Mouse (Mus musculus) naive thymus-derived CD4-positive, alpha-beta T cell, adult 2 months (primary cell): ENCODE measurements around the gene Pdlim1.
"Not testable (repeated sequence)": the region's sequence is repeated elsewhere in the genome, so short reads cannot be mapped to it uniquely, and the experiment has no call there.

ENCODE experiments used
- DNase-seq: peaks from one replicate; pipeline ENCODE4 v3.0.0-alpha.2; 2011; ENCODE audit warnings: low read depth

The Pdlim1 gene

GRCm38 (mm10) chr19:40240838-40241689 lies 30.6 kb downstream of the Pdlim1 start:
- no peak for DNase-seq

- no peak for DNase-seq
These were observed 31.3 kb downstream of the Pdlim1 start for GRCm38 (mm10) chr19:40240360-40240759.

GRCm38 (mm10) chr19:40238175-40238850 lies 33.3 kb downstream of the Pdlim1 start:
- no peak for DNase-seq

- DNase-seq = no peak
These were observed 39.1 kb downstream of the Pdlim1 start for GRCm38 (mm10) chr19:40232560-40232959.

GRCm38 (mm10) chr19:40231825-40232541 lies 39.7 kb downstream of the Pdlim1 start:
- peak; percentile 55 for DNase-seq

- no peak for DNase-seq
These were observed 40.4 kb downstream of the Pdlim1 start for GRCm38 (mm10) chr19:40231074-40231738.

- no peak for DNase-seq
These were observed 45.0 kb downstream of the Pdlim1 start for GRCm38 (mm10) chr19:40226516-40227151.

- no peak for DNase-seq
These were observed 45.9 kb downstream of the Pdlim1 start for GRCm38 (mm10) chr19:40225761-40226110.

- peak; percentile 58 for DNase-seq
These were observed 46.4 kb downstream of the Pdlim1 start for GRCm38 (mm10) chr19:40225102-40225760.

GRCm38 (mm10) chr19:40222307-40222706 lies 49.3 kb downstream of the Pdlim1 start:
- DNase-seq = not testable (repeated sequence)

GRCm38 (mm10) chr19:40220878-40221277 lies 50.8 kb downstream of the Pdlim1 start:
- no peak for DNase-seq

- DNase-seq = not testable (repeated sequence)
These were observed 68.7 kb downstream of the Pdlim1 start for GRCm38 (mm10) chr19:40202947-40203346.

GRCm38 (mm10) chr19:40190596-40190995 lies 81.0 kb downstream of the Pdlim1 start:
- DNase-seq = no peak

- DNase-seq = no peak
These were observed 84.5 kb downstream of the Pdlim1 start, which contains the start of gene Cyp2c70 for GRCm38 (mm10) chr19:40187160-40187559. Gene Cyp2c70, minus strand, starts transcription at chr19:40187333.

- DNase-seq = no peak
These were observed 88.0 kb downstream of the Pdlim1 start for GRCm38 (mm10) chr19:40183600-40183999.

GRCm38 (mm10) chr19:40178311-40178710 lies 93.3 kb downstream of the Pdlim1 start:
- no peak for DNase-seq
